ENCODE assay signal across 12 mouse cellular contexts in genomic region chr8:19331836-19332235, GRCm38 (mm10). TPM values are rescaled to one million over a fixed set of nuclear protein-coding genes. Genes with fewer than 3 reads are reported as not detected.
DNase-seq lines count a peak whose midpoint lies in the region; ATAC-seq and TF ChIP-seq lines count a peak whose summit lies in the region.
"Had no signal": no experiment of that assay in that cellular context is flagged by ENCODE, and none has a peak within 500 bp of the region (broad histone marks: within the 10 kb centered on the region; RNA-seq: fewer than 3 reads in every experiment).

No protein-coding gene starts in this region.

- no peak overlapping the region for H3K4me2 ChIP-seq in kidney, embryonic 16.5 days (replicated peaks; ENCODE audit: low read depth, low read length)

- no peak overlapping the region for H3K9ac ChIP-seq in kidney, embryonic 16.5 days (replicated peaks; ENCODE audit: low read length)

- no peak for ATAC-seq in kidney, embryonic 16.5 days (ENCODE audit: low FRiP score, low TSS enrichment)

- H3K36me3 ChIP-seq in kidney, adult 2 months (ENCODE audit: control insufficient read depth, insufficient read depth, low read length): no peaks in the 10 kb centered on the region
- H3K36me3 ChIP-seq in kidney, embryonic 16.5 days (ENCODE audit: insufficient read depth, low read length): no peaks in the 10 kb centered on the region
- no peaks in the 10 kb centered on the region for H3K36me3 ChIP-seq in testis, adult 2 months (ENCODE audit: control insufficient read depth, insufficient read depth, low read length)
- H3K36me3 ChIP-seq: heart, embryonic 10.5 days had no signal

- peak; percentile 49; the same call in 1 of the 2 replicates for TF ChIP-seq CTCF in kidney, adult 2 months (conservative IDR thresholded peaks at IDR 0.05; ENCODE audit: insufficient read depth, insufficient read length, low read depth, low read length)
- peak; percentile 36; the same call in 1 of the 2 replicates for TF ChIP-seq CTCF in testis, adult 2 months (IDR thresholded peaks at IDR 0.05; ENCODE audit: control insufficient read depth, insufficient read depth, insufficient replicate concordance, low read depth, low read length)

- H3K4me3 ChIP-seq in kidney, adult 2 months (ENCODE audit: insufficient read depth, low read depth, low read length): no peak overlapping the region
- no peak overlapping the region for H3K4me3 ChIP-seq in kidney, embryonic 16.5 days (ENCODE audit: low read length)
- no peak overlapping the region for H3K4me3 ChIP-seq in testis, adult 2 months (ENCODE audit: control insufficient read depth, low read depth, low read length)
- H3K4me3 ChIP-seq: heart, embryonic 10.5 days had no signal

- no peaks in the 10 kb centered on the region for H3K27me3 ChIP-seq in kidney, adult 2 months (replicated peaks; ENCODE audit: control insufficient read depth, insufficient read depth, low read length)
- no peaks in the 10 kb centered on the region for H3K27me3 ChIP-seq in kidney, embryonic 16.5 days (ENCODE audit: insufficient read depth, low read length)
- H3K27me3 ChIP-seq in testis, adult 2 months (ENCODE audit: control insufficient read depth, insufficient read depth, low read length): no peaks in the 10 kb centered on the region

- peak; percentile 12 for DNase-seq in adrenal gland, postnatal 10 days
- DNase-seq in adrenal gland, postnatal 25 days: no peak
- peak; percentile 2 for DNase-seq in kidney, adult 2 months
- no peak for DNase-seq in testis, postnatal 14 days (ENCODE audit: low spot score)
- DNase-seq in frontal cortex, postnatal 14 days (ENCODE audit: low spot score in 2 of 2): no peak
- DNase-seq in urinary bladder, postnatal 10 days (ENCODE audit: low spot score): no peak
- DNase-seq: thymus, postnatal 14 days had no signal

- no peaks in the 10 kb centered on the region for H3K9me3 ChIP-seq in kidney, embryonic 16.5 days (ENCODE audit: low read length)
- H3K9me3 ChIP-seq: heart, embryonic 10.5 days had no signal

- no peak overlapping the region for H3K27ac ChIP-seq in kidney, adult 2 months (ENCODE audit: insufficient read depth, low read depth, low read length)
- H3K27ac ChIP-seq in kidney, embryonic 16.5 days (ENCODE audit: low read length): no peak overlapping the region
- H3K27ac ChIP-seq in testis, adult 2 months (ENCODE audit: control insufficient read depth, insufficient read depth, low read depth, low read length): no peak overlapping the region
- H3K27ac ChIP-seq: heart, embryonic 10.5 days had no signal

- H3K4me1 ChIP-seq in kidney, adult 2 months (ENCODE audit: control insufficient read depth, insufficient read depth, low read length): no peaks in the 10 kb centered on the region
- no peaks in the 10 kb centered on the region for H3K4me1 ChIP-seq in kidney, embryonic 16.5 days (ENCODE audit: insufficient read depth, low read length)
- no peaks in the 10 kb centered on the region for H3K4me1 ChIP-seq in testis, adult 2 months (ENCODE audit: control insufficient read depth, insufficient read depth, low read length)
- H3K4me1 ChIP-seq: heart, embryonic 10.5 days had no signal

- TF ChIP-seq POLR2A in kidney, adult 2 months (IDR thresholded peaks at IDR 0.05; ENCODE audit: low read depth, low read length): no peak
- TF ChIP-seq POLR2A in testis, adult 2 months (IDR thresholded peaks at IDR 0.05; ENCODE audit: control insufficient read depth, low read depth, low read length): no peak

- 5% methylated on average over 3 of the region's 3 CpGs for whole genome bisulfite sequencing in kidney, adult 2 months
- WGBS in kidney, embryonic 16.5 days: 6% methylated on average over 3 of the region's 3 CpGs

RNA-seq across cellular contexts. Expression of gene Defb3, which starts 38.7 kb away (rescaled TPM):
- not detected for total RNA-seq in adrenal gland, postnatal 10 days (2021)
- total RNA-seq in adrenal gland, postnatal 25 days (2021): not detected in 2 replicates
- not detected in 2 replicates for polyA plus RNA-seq in kidney, adult 2 months (2012; rRNA removed)
- not detected in 2 replicates for polyA plus RNA-seq in kidney, embryonic 16.5 days (2015; fragmentation: Nextera tagmentation; extraction: Ambion mirVana)
- polyA plus RNA-seq in testis, adult 2 months (2012; rRNA removed): not detected in 2 replicates
- total RNA-seq: layer of hippocampus, postnatal 25 days; megakaryocyte-erythroid progenitor cell, adult 5-6 weeks had no signal
- polyA plus RNA-seq: heart, embryonic 10.5 days had no signal

Comparison
In these comparisons a context has a peak if more than half of its experiments do, and no peak if none do; other contexts are left out.
1. DNase-seq: peak in adrenal gland, postnatal 10 days (single experiment) and kidney, adult 2 months (single experiment); none in adrenal gland, postnatal 25 days (single experiment), testis, postnatal 14 days (single experiment), frontal cortex, postnatal 14 days (0 of 2) and urinary bladder, postnatal 10 days (single experiment).